Comparison of ENCODE assay signal across 18 mouse cellular contexts in genomic region chr3:22699317-22699716, GRCm38 (mm10).
"Had no signal": no experiment of that assay in that cellular context is flagged by ENCODE, and none has a peak within 500 bp of the region (broad histone marks: within the 10 kb centered on the region; RNA-seq: fewer than 3 reads in every experiment).

No protein-coding gene starts in this region.

- H3K4me2 ChIP-seq: limb, embryonic 13.5 days; lung, embryonic 15.5 days; midbrain, embryonic 12.5 days; neural tube, embryonic 13.5 days had no signal

- H3K27ac ChIP-seq: hindbrain, postnatal 0 days; kidney, postnatal 0 days; layer of hippocampus, adult 2 months; limb, embryonic 13.5 days; liver, embryonic 14.5 days; lung, embryonic 15.5 days; macrophage; midbrain, embryonic 12.5 days; neural tube, embryonic 13.5 days had no signal

- H3K9me3 ChIP-seq: lung, embryonic 15.5 days; midbrain, embryonic 12.5 days had no signal

- H3K36me3 ChIP-seq: limb, embryonic 13.5 days; lung, embryonic 15.5 days; midbrain, embryonic 12.5 days; neural tube, embryonic 13.5 days had no signal

- H3K4me1 ChIP-seq: limb, embryonic 13.5 days; lung, embryonic 15.5 days; megakaryocyte, embryonic 14.5 days; midbrain, embryonic 12.5 days; neural tube, embryonic 13.5 days had no signal

- ATAC-seq: hindbrain, postnatal 0 days; midbrain, embryonic 16.5 days had no signal

- H3K27me3 ChIP-seq: limb, embryonic 13.5 days; lung, embryonic 15.5 days; megakaryocyte, embryonic 14.5 days; midbrain, embryonic 12.5 days; neural tube, embryonic 13.5 days had no signal

- DNase-seq: left cerebral cortex, postnatal 4 days; lung, postnatal 14 days; retina, postnatal 1 day; right cerebral cortex, postnatal 4 days; spleen, adult 18-20 months; thymus, adult 18-20 months; thymus, postnatal 14 days had no signal

- H3K9ac ChIP-seq: limb, embryonic 13.5 days; liver, embryonic 14.5 days; lung, embryonic 15.5 days; midbrain, embryonic 12.5 days; neural tube, embryonic 13.5 days had no signal

- H3K4me3 ChIP-seq: layer of hippocampus, adult 2 months; limb, embryonic 13.5 days; lung, embryonic 15.5 days; megakaryocyte, embryonic 14.5 days; midbrain, embryonic 12.5 days; neural tube, embryonic 13.5 days had no signal
